Mouse (Mus musculus): ENCODE data around the gene Tgfb3.

The Tgfb3 gene

DNA sequence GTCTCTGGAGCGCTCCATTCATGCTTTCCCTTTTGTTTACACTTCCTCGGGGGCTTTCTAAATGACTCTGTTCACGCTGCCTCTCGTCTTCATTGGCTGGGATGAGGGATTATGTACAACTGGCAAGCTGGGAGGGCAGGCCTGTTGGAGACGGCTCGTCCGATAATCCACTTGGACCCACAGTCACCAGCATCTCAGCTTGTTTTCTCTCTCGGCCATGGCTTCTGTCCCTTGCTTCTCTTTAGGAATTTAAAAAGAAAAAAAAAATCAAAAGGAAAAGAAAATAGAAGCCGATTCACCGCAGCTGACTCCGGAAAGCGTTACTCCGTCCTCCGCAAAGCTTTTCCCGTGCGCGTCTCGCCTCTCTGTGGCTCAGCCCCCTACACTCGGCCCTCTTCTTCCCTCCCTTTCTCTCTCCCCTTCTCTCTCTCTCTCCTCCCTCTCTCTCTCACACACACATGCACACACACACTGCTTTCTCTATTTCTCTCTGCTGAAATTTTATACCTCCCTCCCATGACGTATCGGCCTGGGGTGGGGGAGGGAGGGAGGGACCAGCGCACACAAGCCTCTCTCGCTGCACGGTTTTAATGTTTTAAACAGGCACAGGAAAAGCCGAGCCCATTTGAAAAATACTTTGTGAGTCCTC lies at the start of gene Tgfb3:
TSS of gene Tgfb3 (minus strand) at position 489 of the 649 bp plus-strand sequence.
- peak; percentile 25 for DNase-seq (ENCODE audit: low read depth)

DNA sequence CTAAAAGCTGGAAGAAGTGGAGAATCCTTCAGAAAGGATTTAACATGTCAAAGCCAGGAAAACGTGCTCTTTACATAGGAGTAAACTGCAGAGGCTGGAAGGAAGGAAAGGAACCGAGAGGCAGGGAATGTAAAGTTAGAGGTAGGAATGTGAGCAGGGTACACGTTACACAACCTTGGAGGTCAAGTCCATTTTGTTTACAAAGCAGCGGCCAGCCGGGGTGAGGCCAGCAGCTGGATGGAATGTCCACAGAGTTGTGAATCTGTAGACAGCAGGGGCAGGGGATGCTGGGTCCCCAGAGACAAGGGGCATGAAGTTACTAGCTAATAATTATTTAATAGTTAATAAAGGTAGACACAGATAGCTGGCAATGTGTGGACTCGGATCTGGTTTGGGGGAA lies 49.3 kb upstream of the Tgfb3 start:
- DNase-seq (ENCODE audit: low read depth), result no peak

- no peak for DNase-seq (ENCODE audit: low read depth)
These were observed 45.2 kb upstream of the Tgfb3 start for GRCm38 (mm10) chr12:86124016-86124415.

GRCm38 (mm10) chr12:86116295-86116835 lies 37.5 kb upstream of the Tgfb3 start:
- DNase-seq (ENCODE audit: low read depth), result no peak

- peak; percentile 2 for DNase-seq (ENCODE audit: low read depth)
These were observed 31.8 kb upstream of the Tgfb3 start for GRCm38 (mm10) chr12:86110637-86111036.

- DNase-seq (ENCODE audit: low read depth), result no peak
These were observed 30.7 kb upstream of the Tgfb3 start for GRCm38 (mm10) chr12:86109531-86109930.

GRCm38 (mm10) chr12:86107645-86108044 lies 28.8 kb upstream of the Tgfb3 start:
- no peak for DNase-seq (ENCODE audit: low read depth)

DNA sequence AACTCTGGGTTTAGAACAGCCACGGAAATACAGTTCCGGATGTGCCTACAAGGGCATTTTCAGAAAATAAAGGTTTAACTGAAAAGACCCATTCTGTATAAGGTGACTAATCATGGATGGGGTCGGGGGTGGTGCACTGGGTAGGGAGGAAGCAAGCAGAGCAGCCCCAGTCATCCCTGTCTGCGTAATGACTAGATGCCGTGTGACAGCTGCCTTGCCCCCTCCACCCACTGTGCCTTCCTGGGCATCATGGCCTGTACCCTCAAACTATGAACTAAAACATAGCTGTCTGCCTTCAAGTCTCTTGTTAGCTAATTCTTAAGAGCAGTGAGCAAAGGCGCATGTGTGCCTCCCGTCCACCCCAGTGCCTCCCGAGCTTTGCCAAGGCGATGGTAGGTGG lies 27.2 kb upstream of the Tgfb3 start:
- no peak for DNase-seq (ENCODE audit: low read depth)

GRCm38 (mm10) chr12:86105546-86105945 lies 26.7 kb upstream of the Tgfb3 start:
- DNase-seq (ENCODE audit: low read depth), result no peak

DNA sequence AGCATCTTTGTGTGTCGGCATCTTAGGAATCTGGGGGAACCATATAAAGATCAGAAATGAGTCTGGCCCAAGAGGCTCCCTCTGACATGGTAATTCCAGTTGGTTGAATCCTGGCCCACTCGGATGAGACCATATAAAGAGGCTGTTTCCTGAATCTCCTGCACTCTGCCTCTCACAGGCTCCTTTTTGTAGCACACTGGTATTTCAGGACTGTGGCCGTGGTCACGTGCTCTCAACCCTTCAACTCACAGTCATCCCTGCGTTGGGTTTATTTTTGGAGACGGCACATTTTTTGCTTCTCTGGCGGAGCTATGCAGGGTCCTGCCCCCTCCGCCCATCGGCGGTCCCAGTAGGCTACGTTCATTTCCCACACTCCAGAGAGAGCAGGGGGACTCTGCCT lies 25.5 kb upstream of the Tgfb3 start:
- DNase-seq (ENCODE audit: low read depth), result no peak

DNA sequence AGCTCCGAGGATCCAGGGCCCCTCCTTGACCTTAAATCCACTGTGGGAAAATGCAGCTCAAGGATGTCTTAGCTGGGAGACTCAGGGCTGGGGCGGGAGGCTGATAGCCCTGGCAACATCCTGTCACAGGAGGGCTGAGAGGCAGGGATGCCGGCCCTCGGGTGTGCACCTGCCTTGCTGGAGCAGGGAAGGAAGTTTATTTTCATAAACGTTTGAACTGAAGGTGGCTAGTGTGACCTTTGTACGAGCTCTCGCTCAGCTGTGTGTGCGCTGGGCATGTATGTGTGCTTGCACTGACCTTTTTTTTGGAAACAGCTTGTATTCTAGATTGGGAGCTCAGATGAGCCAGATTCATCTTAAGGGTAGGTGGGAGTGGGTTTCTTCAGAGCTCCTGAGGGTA lies 25.0 kb upstream of the Tgfb3 start:
- no peak for DNase-seq (ENCODE audit: low read depth)

- no peak for DNase-seq (ENCODE audit: low read depth)
These were observed 24.6 kb upstream of the Tgfb3 start for GRCm38 (mm10) chr12:86103391-86103790.

- no peak for DNase-seq (ENCODE audit: low read depth)
These were observed 23.8 kb upstream of the Tgfb3 start for GRCm38 (mm10) chr12:86102686-86103085.

GRCm38 (mm10) chr12:86100711-86101110 lies 21.9 kb upstream of the Tgfb3 start:
- no peak for DNase-seq (ENCODE audit: low read depth)

DNA sequence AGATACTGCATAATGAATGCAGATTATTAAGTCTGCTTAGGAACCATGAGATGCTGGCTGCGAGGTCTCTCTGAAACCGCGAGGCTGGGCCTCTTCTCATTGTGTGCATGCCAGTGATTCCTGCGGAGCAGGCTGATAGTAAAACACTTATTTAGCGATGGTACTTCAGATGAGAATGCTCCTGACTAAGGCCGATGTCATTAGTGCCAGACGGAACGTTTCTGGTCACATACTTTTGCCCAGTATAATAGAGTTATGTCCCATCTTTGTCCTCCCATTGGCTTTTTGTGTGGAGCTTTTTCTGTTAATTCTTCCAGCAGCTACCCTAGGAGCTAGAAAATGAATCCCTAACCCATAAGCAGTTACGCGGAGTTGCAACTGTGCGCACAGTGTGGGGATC lies 18.9 kb upstream of the Tgfb3 start:
- no peak for DNase-seq (ENCODE audit: low read depth)

- no peak for DNase-seq (ENCODE audit: low read depth)
These were observed 17.0 kb upstream of the Tgfb3 start for GRCm38 (mm10) chr12:86095806-86096205.

- DNase-seq (ENCODE audit: low read depth), result no peak
These were observed 15.2 kb upstream of the Tgfb3 start for GRCm38 (mm10) chr12:86094075-86094474.

DNA sequence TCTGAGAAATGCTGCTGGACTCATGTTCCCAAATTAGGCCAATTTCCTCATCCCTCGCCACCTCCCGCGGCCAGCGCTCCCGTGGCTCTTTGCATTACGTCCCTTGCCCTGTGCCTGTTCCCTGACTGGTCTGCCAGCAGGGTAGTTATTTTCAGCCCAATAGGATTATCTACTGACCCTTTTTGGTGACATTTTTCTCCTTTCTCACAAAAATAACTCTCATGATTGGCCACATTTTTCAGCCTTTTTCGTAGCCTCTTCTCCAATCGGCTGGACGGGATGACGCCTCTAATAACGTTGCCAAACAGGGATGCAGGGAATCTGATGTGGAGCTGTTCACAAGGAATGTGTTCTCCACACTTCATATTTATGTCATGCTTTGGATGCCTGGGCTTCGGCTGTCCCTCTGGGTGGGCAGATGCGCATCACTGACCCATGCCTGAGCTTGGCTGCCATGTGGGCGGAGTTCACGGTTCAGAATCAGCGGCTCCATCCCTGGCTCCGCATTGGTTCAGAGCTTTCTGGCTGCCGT lies 12.8 kb upstream of the Tgfb3 start:
- no peak for DNase-seq (ENCODE audit: low read depth)

DNA sequence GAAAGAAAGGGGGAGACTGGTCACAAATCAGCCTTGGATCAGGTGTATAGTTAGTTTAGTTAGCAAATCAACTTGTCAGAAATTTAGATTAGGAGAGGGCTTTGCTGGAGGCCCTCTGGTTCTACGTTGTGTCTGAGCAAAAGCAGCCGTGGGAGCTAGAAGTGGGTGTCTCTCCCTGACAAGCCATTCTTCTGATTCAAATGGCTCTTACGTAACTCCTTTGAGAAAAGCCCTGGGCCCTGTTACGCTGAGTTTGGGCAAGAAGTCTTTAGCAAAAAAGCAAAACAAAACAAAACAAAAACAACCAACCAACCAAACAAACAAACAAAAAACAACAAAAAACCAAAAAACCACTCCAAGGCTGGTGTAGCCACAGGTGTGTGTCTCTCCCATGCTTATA lies 11.9 kb upstream of the Tgfb3 start:
- DNase-seq (ENCODE audit: low read depth), result no peak

DNA sequence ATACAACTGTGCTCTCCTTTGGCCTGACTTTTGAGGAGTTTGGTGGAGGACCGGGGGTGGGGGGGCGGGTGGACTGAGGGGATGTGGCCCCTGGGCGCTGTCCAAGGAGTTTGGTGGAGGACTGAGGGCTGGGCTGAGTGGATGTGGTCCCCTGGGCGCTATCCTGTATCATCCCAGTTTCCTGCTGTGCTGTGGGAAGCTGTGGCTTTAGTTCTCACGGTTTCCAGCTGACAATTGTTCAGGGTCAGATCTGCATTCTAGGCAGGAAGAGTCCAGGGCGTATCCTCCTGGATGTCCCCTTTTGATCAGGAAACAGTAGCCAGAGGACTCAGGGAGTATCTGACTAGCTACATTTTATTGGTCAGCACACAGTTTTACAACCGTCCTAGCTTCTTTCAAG lies 9.2 kb upstream of the Tgfb3 start:
- no peak for DNase-seq (ENCODE audit: low read depth)

DNA sequence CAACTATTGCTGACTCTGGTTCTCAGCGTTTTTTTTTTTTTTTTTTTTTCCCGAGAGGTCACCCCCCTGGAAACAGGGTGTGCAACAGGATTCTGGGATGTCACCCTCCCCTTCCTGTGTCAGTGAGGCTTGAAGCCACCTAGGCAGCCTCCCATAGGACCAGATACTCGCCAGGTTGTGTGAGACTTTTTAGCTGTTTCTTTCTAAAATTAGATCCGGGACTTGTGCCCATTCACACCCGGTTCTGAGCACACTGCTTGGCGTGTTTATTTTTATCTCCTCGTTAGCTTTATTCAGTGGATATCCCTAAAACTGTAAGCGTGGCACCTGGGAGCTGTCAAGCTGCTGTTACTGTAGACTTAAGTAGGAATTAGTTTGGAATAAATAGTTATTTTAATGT lies 7.7 kb upstream of the Tgfb3 start:
- DNase-seq (ENCODE audit: low read depth), result no peak

- no peak for DNase-seq (ENCODE audit: low read depth)
These were observed 7.0 kb upstream of the Tgfb3 start for GRCm38 (mm10) chr12:86085873-86086272.

GRCm38 (mm10) chr12:86082481-86083012 lies 3.7 kb upstream of the Tgfb3 start, which contains the start of gene Ift43:
Gene Ift43, plus strand, starts transcription at chr12:86082541.
- no peak for DNase-seq (ENCODE audit: low read depth)
